Comparison of ENCODE assay signal across 8 mouse cellular contexts in genomic region chr13:28959458-28959978, GRCm38 (mm10). TPM values are rescaled to one million over a fixed set of nuclear protein-coding genes. Genes with fewer than 3 reads are reported as not detected.
DNase-seq lines count a peak whose midpoint lies in the region; ATAC-seq and TF ChIP-seq lines count a peak whose summit lies in the region.

No protein-coding gene starts in this region.

- no peaks in the 10 kb centered on the region for H3K36me3 ChIP-seq in hindbrain, embryonic 15.5 days

- no peaks in the 10 kb centered on the region for H3K27me3 ChIP-seq in hindbrain, embryonic 15.5 days

- intact Hi-C loops in gastrocnemius, adult 2 months (cut with DNase I) = loop anchor here (10.0 kb wide), 1 partner anchor 425 kb away; no protein-coding TSS in a partner anchor

- H3K4me2 ChIP-seq in hindbrain, embryonic 15.5 days = peak overlapping the region; percentile 97

- TF ChIP-seq CTCF in gastrocnemius, adult 2 months (IDR thresholded peaks at IDR 0.05) = peak; percentile 76

- under 1% methylated on average over 31 of the region's 31 CpGs for WGBS in hindbrain, embryonic 15.5 days

- H3K9me3 ChIP-seq in hindbrain, embryonic 15.5 days = no peaks in the 10 kb centered on the region

- DNase-seq in gastrocnemius, adult 2 months = peak; percentile 87
- DNase-seq in left cerebral cortex, adult 18-20 months (ENCODE audit: low spot score in 2 of 2) = peak; percentile 74 to 83
- DNase-seq in lung, postnatal 36 days = peak; percentile 91
- DNase-seq in retina, postnatal 1 day = peak; percentile 91
- DNase-seq in thymus, postnatal 25 days = peak; percentile 97

- H3K4me1 ChIP-seq in hindbrain, embryonic 15.5 days (replicated peaks) = peaks cover 14% of the 10 kb centered on the region; the same call in 1 of the 2 replicates

- peak overlapping the region; percentile 85 for H3K27ac ChIP-seq in gastrocnemius, adult 2 months
- H3K27ac ChIP-seq in hindbrain, embryonic 15.5 days (replicated peaks) = peak overlapping the region; percentile 98

- peak; percentile 56 for ATAC-seq in activated CD4-positive, CD25-positive, alpha-beta regulatory T cell, adult 4 months
- ATAC-seq in common myeloid progenitor, adult 5-6 weeks (replicated peaks; ENCODE audit: low read depth, poor library complexity, severe bottlenecking) = peak; percentile 77
- peak; percentile 84 for ATAC-seq in hindbrain, embryonic 15.5 days (ENCODE audit: low FRiP score, low read depth)

- H3K9ac ChIP-seq in hindbrain, embryonic 15.5 days = peak overlapping the region; percentile 80

- peak overlapping the region; percentile 79 for H3K4me3 ChIP-seq in gastrocnemius, adult 2 months
- H3K4me3 ChIP-seq in hindbrain, embryonic 15.5 days = peak overlapping the region; percentile 55

RNA-seq across cellular contexts. Expression of gene Sox4, which starts 6.0 kb away (rescaled TPM):
- polyA plus RNA-seq in activated CD4-positive, CD25-positive, alpha-beta regulatory T cell, adult 4 months (2017; shearing (Covaris generic)) = under 1 TPM; 0.14 to 0.40 TPM
- total RNA-seq in common myeloid progenitor, adult 5-6 weeks (2017) = 95.6 and 118 TPM in 2 replicates
- 1 to 10 TPM; 2.1 to 6.5 TPM for total RNA-seq in gastrocnemius, adult 2 months (2021)
- 147 and 161 TPM in 2 replicates for polyA plus RNA-seq in hindbrain, embryonic 15.5 days (2015; fragmentation: Nextera tagmentation; extraction: Ambion mirVana)
- total RNA-seq in left cerebral cortex, adult 18-20 months (2021) = 10 to 100 TPM; 13.7 to 15.5 TPM

Comparison
In these comparisons a context has a peak if more than half of its experiments do, and no peak if none do; other contexts are left out.
1. Peak in every context shown above with its lines: DNase-seq, ATAC-seq, H3K4me3 ChIP-seq and H3K27ac ChIP-seq.